8 mouse cellular contexts compared by ENCODE assay signal in genomic region chr3:80079801-80080418, GRCm38 (mm10).
DNase-seq lines count a peak whose midpoint lies in the region; ATAC-seq and TF ChIP-seq lines count a peak whose summit lies in the region.

No protein-coding gene starts in this region.

- TF ChIP-seq POLR2A in limb, embryonic 14.5 days (IDR thresholded peaks at IDR 0.05; ENCODE audit: borderline replicate concordance, extremely low read depth, insufficient read depth, insufficient read length), result no peak

- TF ChIP-seq CTCF in stomach, postnatal 0 days (IDR thresholded peaks at IDR 0.05; ENCODE audit: low read depth), result peak; percentile 94

- H3K9me3 ChIP-seq in kidney, embryonic 14.5 days (ENCODE audit: control insufficient read depth, low read length), result no peaks in the 10 kb centered on the region
- H3K9me3 ChIP-seq in limb, embryonic 14.5 days (ENCODE audit: control insufficient read depth, low read length), result no peaks in the 10 kb centered on the region
- no peaks in the 10 kb centered on the region for H3K9me3 ChIP-seq in stomach, postnatal 0 days (ENCODE audit: control insufficient read depth, low read length)

- H3K36me3 ChIP-seq in kidney, embryonic 14.5 days (ENCODE audit: control insufficient read depth, insufficient read depth, low read length), result no peaks in the 10 kb centered on the region
- no peaks in the 10 kb centered on the region for H3K36me3 ChIP-seq in limb, embryonic 14.5 days (ENCODE audit: control insufficient read depth, insufficient read depth, low read length)
- H3K36me3 ChIP-seq in stomach, postnatal 0 days (ENCODE audit: control insufficient read depth, insufficient read depth, low read length), result no peaks in the 10 kb centered on the region

- DNase-seq in 3T3-L1 (ENCODE audit: low read depth, low spot score) (peak; percentile 85), adipocyte (ENCODE audit: low spot score) (peak; percentile 77)
- peak; percentile 82 for DNase-seq in embryo, embryonic 10.5 days (ENCODE audit: low spot score)
- peak; percentile 5 for DNase-seq in gonadal fat pad, adult 2 months (ENCODE audit: low read depth)
- peak; percentile 84 for DNase-seq in limb, embryonic 14.5 days (ENCODE audit: low spot score)
- DNase-seq in naive thymus-derived CD4-positive, alpha-beta T cell, adult 2 months (ENCODE audit: low read depth), result peak; percentile 30
- DNase-seq in stomach, postnatal 0 days (ENCODE audit: low spot score), result peak; percentile 63

- ATAC-seq in kidney, embryonic 14.5 days (ENCODE audit: low FRiP score, low TSS enrichment), result peak; percentile 60; the same call in 1 of the 2 replicates
- peak; percentile 62 for ATAC-seq in limb, embryonic 14.5 days (ENCODE audit: low FRiP score, low read depth)
- no peak for ATAC-seq in stomach, postnatal 0 days (ENCODE audit: low FRiP score, low TSS enrichment)

- no peaks in the 10 kb centered on the region for H3K27me3 ChIP-seq in kidney, embryonic 14.5 days (ENCODE audit: control insufficient read depth, insufficient read depth, low read length)
- H3K27me3 ChIP-seq in limb, embryonic 14.5 days (ENCODE audit: control insufficient read depth, insufficient read depth, low read length), result no peaks in the 10 kb centered on the region
- no peaks in the 10 kb centered on the region for H3K27me3 ChIP-seq in stomach, postnatal 0 days (ENCODE audit: control insufficient read depth, insufficient read depth, low read length)

- H3K4me3 ChIP-seq in kidney, embryonic 14.5 days (ENCODE audit: low read length), result peak overlapping the region; percentile 17; the same call in 1 of the 2 replicates
- peak overlapping the region; percentile 29 for H3K4me3 ChIP-seq in limb, embryonic 14.5 days (replicated peaks; ENCODE audit: low read length)
- H3K4me3 ChIP-seq in stomach, postnatal 0 days (ENCODE audit: low read depth, low read length), result peak overlapping the region; percentile 31

- H3K4me1 ChIP-seq in kidney, embryonic 14.5 days (ENCODE audit: control insufficient read depth, insufficient read depth, low read length), result no peaks in the 10 kb centered on the region
- H3K4me1 ChIP-seq in limb, embryonic 14.5 days (ENCODE audit: control insufficient read depth, insufficient read depth, low read length), result no peaks in the 10 kb centered on the region
- no peaks in the 10 kb centered on the region for H3K4me1 ChIP-seq in stomach, postnatal 0 days (replicated peaks; ENCODE audit: control insufficient read depth, insufficient read depth)

- TF ChIP-seq EP300 in stomach, postnatal 0 days (optimal IDR thresholded peaks at IDR 0.05), result no peak

- 0 out of 2 replicates have a peak overlapping the region, but pooled peaks have one; percentile 8 for H3K27ac ChIP-seq in kidney, embryonic 14.5 days (ENCODE audit: low read depth, low read length)
- H3K27ac ChIP-seq in limb, embryonic 14.5 days (replicated peaks; ENCODE audit: low read depth, low read length), result peak overlapping the region; percentile 69
- H3K27ac ChIP-seq in stomach, postnatal 0 days (replicated peaks), result no peak overlapping the region

- peak overlapping the region; percentile 31; the same call in 1 of the 2 replicates for H3K9ac ChIP-seq in kidney, embryonic 14.5 days (ENCODE audit: low read depth, low read length)
- peak overlapping the region; percentile 47 for H3K9ac ChIP-seq in limb, embryonic 14.5 days (ENCODE audit: low read depth, low read length, severe bottlenecking)
- peak overlapping the region; percentile 41; the same call in 1 of the 2 replicates for H3K9ac ChIP-seq in stomach, postnatal 0 days (ENCODE audit: low read length)

- 13% methylated on average over 10 of the region's 10 CpGs for WGBS in kidney, embryonic 14.5 days
- 12% methylated on average over 10 of the region's 10 CpGs for WGBS in limb, embryonic 14.5 days
- 11% methylated on average over 10 of the region's 10 CpGs for WGBS in stomach, postnatal 0 days

- H3K4me2 ChIP-seq in kidney, embryonic 14.5 days (replicated peaks; ENCODE audit: low read depth, low read length), result peak overlapping the region; percentile 44
- peak overlapping the region; percentile 45 for H3K4me2 ChIP-seq in limb, embryonic 14.5 days (replicated peaks; ENCODE audit: low read depth, low read length, severe bottlenecking)
- peak overlapping the region; percentile 48 for H3K4me2 ChIP-seq in stomach, postnatal 0 days (replicated peaks; ENCODE audit: low read depth)

Comparison
In these comparisons a context has a peak if more than half of its experiments do, and no peak if none do; other contexts are left out.
1. DNase-seq: peak in every context shown above with its lines; median percentile 85 in 3T3-L1; 84 in limb, embryonic 14.5 days; 82 in embryo, embryonic 10.5 days; 77 in adipocyte; 63 in stomach, postnatal 0 days; 30 in naive thymus-derived CD4-positive, alpha-beta T cell, adult 2 months; 5 in gonadal fat pad, adult 2 months.